Mouse (Mus musculus) embryonic fibroblast, embryonic 13.5 days (primary cell): ENCODE results near the gene Hif3a.

Experiments
- CTCF ChIP-seq: IDR thresholded peaks from 2 replicates; pipeline ENCODE4 v1.5.1; 2011; ENCODE audit warnings: mild to moderate bottlenecking, control low read depth, low read length, moderate library complexity, borderline replicate concordance; ENCODE audit not compliant: insufficient read depth
- POLR2A ChIP-seq: IDR thresholded peaks from 2 replicates; pipeline ENCODE4 v1.6.1; 2011; ENCODE audit warnings: low read depth, mild to moderate bottlenecking, control low read depth, low read length, moderate library complexity

DNA sequence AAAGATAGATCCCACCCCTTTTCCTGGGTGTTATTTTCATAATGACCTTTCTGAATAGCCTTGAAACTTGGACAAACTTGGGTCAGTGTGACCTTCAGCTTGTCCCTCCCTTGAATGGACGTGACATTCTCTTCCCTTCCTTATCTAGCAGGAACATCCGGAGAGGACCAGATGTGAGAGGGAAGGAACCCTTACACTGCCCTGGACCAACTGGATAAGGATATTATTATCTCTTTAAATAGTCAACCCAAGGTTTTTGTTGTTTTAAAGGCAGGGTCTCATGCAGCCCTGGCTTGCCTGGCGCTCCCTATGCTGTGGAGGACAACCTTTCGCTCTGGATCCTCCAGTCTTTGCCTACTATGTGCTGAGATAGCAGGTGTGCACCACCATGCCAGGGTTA lies 63.0 kb downstream of the Hif3a start:
- TF ChIP-seq POLR2A = no peak
- no peak for TF ChIP-seq CTCF
